Comparison of ENCODE assay signal across 11 mouse cellular contexts in genomic region chr6:126948336-126948735, GRCm38 (mm10). TPM values are rescaled to one million over a fixed set of nuclear protein-coding genes. Genes with fewer than 3 reads are reported as not detected.
DNase-seq lines count a peak whose midpoint lies in the region; ATAC-seq and TF ChIP-seq lines count a peak whose summit lies in the region.
"Had no signal": no experiment of that assay in that cellular context is flagged by ENCODE, and none has a peak within 500 bp of the region (broad histone marks: within the 10 kb centered on the region; RNA-seq: fewer than 3 reads in every experiment).

No protein-coding gene starts in this region.

- H3K27me3 ChIP-seq in heart, embryonic 10.5 days (ENCODE audit: insufficient read depth, poor library complexity, severe bottlenecking), result no peaks in the 10 kb centered on the region
- no peaks in the 10 kb centered on the region for H3K27me3 ChIP-seq in midbrain, embryonic 11.5 days (ENCODE audit: control insufficient read depth, insufficient read depth, low read length)
- H3K27me3 ChIP-seq in midbrain, embryonic 15.5 days (replicated peaks), result no peaks in the 10 kb centered on the region
- no peaks in the 10 kb centered on the region for H3K27me3 ChIP-seq in stomach, postnatal 0 days (ENCODE audit: control insufficient read depth, insufficient read depth, low read length)
- H3K27me3 ChIP-seq: neural tube, embryonic 12.5 days had no signal

- ATAC-seq in midbrain, embryonic 11.5 days (ENCODE audit: low FRiP score), result no peak
- ATAC-seq in midbrain, embryonic 15.5 days (replicated peaks), result no peak
- ATAC-seq in stomach, postnatal 0 days (ENCODE audit: low FRiP score, low TSS enrichment), result no peak

- H3K36me3 ChIP-seq in heart, embryonic 10.5 days, result peaks cover 26% of the 10 kb centered on the region
- no peaks in the 10 kb centered on the region; the same call in 1 of the 2 replicates for H3K36me3 ChIP-seq in midbrain, embryonic 11.5 days (ENCODE audit: control insufficient read depth, insufficient read depth, low read length)
- peaks cover 33% of the 10 kb centered on the region; the same call in 1 of the 2 replicates for H3K36me3 ChIP-seq in midbrain, embryonic 15.5 days (replicated peaks)
- 0 out of 2 replicates have a peak, but pooled peaks cover 10% of the 10 kb centered on the region for H3K36me3 ChIP-seq in stomach, postnatal 0 days (ENCODE audit: control insufficient read depth, insufficient read depth, low read length)

- no peak overlapping the region for H3K4me2 ChIP-seq in midbrain, embryonic 11.5 days
- no peak overlapping the region for H3K4me2 ChIP-seq in midbrain, embryonic 15.5 days
- H3K4me2 ChIP-seq in stomach, postnatal 0 days (replicated peaks; ENCODE audit: low read depth), result no peak overlapping the region
- H3K4me2 ChIP-seq: neural tube, embryonic 12.5 days had no signal

- 92% methylated on average over 4 of the region's 4 CpGs for WGBS in heart, embryonic 10.5 days
- 93% methylated on average over 4 of the region's 4 CpGs for WGBS in midbrain, embryonic 11.5 days
- 87% methylated on average over 4 of the region's 4 CpGs for WGBS in midbrain, embryonic 15.5 days
- WGBS in stomach, postnatal 0 days, result 78% methylated on average over 4 of the region's 4 CpGs

- no peak overlapping the region for H3K4me3 ChIP-seq in heart, embryonic 10.5 days
- no peak overlapping the region for H3K4me3 ChIP-seq in midbrain, embryonic 11.5 days (ENCODE audit: low read depth, low read length)
- H3K4me3 ChIP-seq in midbrain, embryonic 15.5 days, result no peak overlapping the region
- no peak overlapping the region for H3K4me3 ChIP-seq in stomach, postnatal 0 days (ENCODE audit: low read depth, low read length)
- H3K4me3 ChIP-seq: neural tube, embryonic 12.5 days had no signal

- no peak overlapping the region for H3K9ac ChIP-seq in midbrain, embryonic 11.5 days (ENCODE audit: low read length)
- no peak overlapping the region for H3K9ac ChIP-seq in midbrain, embryonic 15.5 days
- no peak overlapping the region for H3K9ac ChIP-seq in stomach, postnatal 0 days (ENCODE audit: low read length)
- H3K9ac ChIP-seq: neural tube, embryonic 12.5 days had no signal

- TF ChIP-seq CTCF in stomach, postnatal 0 days (IDR thresholded peaks at IDR 0.05; ENCODE audit: low read depth), result peak; percentile 67

- H3K9me3 ChIP-seq in heart, embryonic 10.5 days, result no peaks in the 10 kb centered on the region
- no peaks in the 10 kb centered on the region for H3K9me3 ChIP-seq in midbrain, embryonic 11.5 days (ENCODE audit: control insufficient read depth, low read length)
- no peaks in the 10 kb centered on the region for H3K9me3 ChIP-seq in midbrain, embryonic 15.5 days
- H3K9me3 ChIP-seq in stomach, postnatal 0 days (ENCODE audit: control insufficient read depth, low read length), result no peaks in the 10 kb centered on the region
- H3K9me3 ChIP-seq: neural tube, embryonic 12.5 days had no signal

- H3K4me1 ChIP-seq in heart, embryonic 10.5 days, result no peaks in the 10 kb centered on the region
- no peaks in the 10 kb centered on the region for H3K4me1 ChIP-seq in midbrain, embryonic 11.5 days (ENCODE audit: control insufficient read depth, insufficient read depth, low read length)
- no peaks in the 10 kb centered on the region for H3K4me1 ChIP-seq in midbrain, embryonic 15.5 days
- no peaks in the 10 kb centered on the region for H3K4me1 ChIP-seq in stomach, postnatal 0 days (replicated peaks; ENCODE audit: control insufficient read depth, insufficient read depth)
- H3K4me1 ChIP-seq: neural tube, embryonic 12.5 days had no signal

- no peak for TF ChIP-seq EP300 in stomach, postnatal 0 days (optimal IDR thresholded peaks at IDR 0.05)

- intact Hi-C loops in heart, postnatal 10 days (cut with DNase I), result loop anchor here (5.0 kb wide), 3 partner anchors 174 to 434 kb away; no protein-coding TSS in a partner anchor

- peak; percentile 22 for DNase-seq in heart, embryonic 10.5 days (ENCODE audit: low spot score)
- no peak for DNase-seq in heart, postnatal 10 days
- peak; percentile 86 for DNase-seq in midbrain, embryonic 11.5 days (ENCODE audit: low spot score, missing footprints)
- DNase-seq in c-Kit-negative CD71-positive TER-119-positive erythroid progenitor cells, embryonic 14.5 days (ENCODE audit: low read depth, low spot score), result peak; percentile 22
- no peak for DNase-seq in stomach, postnatal 0 days (ENCODE audit: low spot score)
- DNase-seq in kidney, postnatal 14 days, result no peak
- DNase-seq: lung, adult 18-20 months; spleen, adult 18-20 months had no signal

- no peak overlapping the region for H3K27ac ChIP-seq in heart, embryonic 10.5 days
- no peak overlapping the region for H3K27ac ChIP-seq in midbrain, embryonic 11.5 days (ENCODE audit: low read depth, low read length)
- H3K27ac ChIP-seq in midbrain, embryonic 15.5 days, result no peak overlapping the region
- no peak overlapping the region for H3K27ac ChIP-seq in stomach, postnatal 0 days (replicated peaks)
- H3K27ac ChIP-seq: neural tube, embryonic 12.5 days had no signal

RNA-seq across cellular contexts. Expression of gene D6Wsu163e, which starts 8.6 kb away (rescaled TPM):
- polyA plus RNA-seq in heart, embryonic 10.5 days (2016; fragmentation: Nextera tagmentation; extraction: Ambion mirVana), result 12.7 and 12.9 TPM in 2 replicates
- total RNA-seq in heart, postnatal 10 days (2021), result 10 to 100 TPM; 12.9 to 14.7 TPM
- 19.4 and 21.5 TPM in 2 replicates for polyA plus RNA-seq in midbrain, embryonic 11.5 days (2014; fragmentation: Nextera tagmentation; extraction: Ambion mirVana)
- polyA plus RNA-seq in midbrain, embryonic 15.5 days (2015; fragmentation: Nextera tagmentation; extraction: Ambion mirVana), result 29.2 and 30.5 TPM in 2 replicates
- 12.1 and 12.7 TPM in 2 replicates for polyA plus RNA-seq in stomach, postnatal 0 days (2015; fragmentation: Nextera tagmentation; extraction: Ambion mirVana)

RNA-seq across cellular contexts. Expression of gene Rad51ap1, which starts 8.9 kb away (rescaled TPM):
- polyA plus RNA-seq in heart, embryonic 10.5 days (2016; fragmentation: Nextera tagmentation; extraction: Ambion mirVana), result 42.4 and 53.0 TPM in 2 replicates
- total RNA-seq in heart, postnatal 10 days (2021), result 10 to 100 TPM in 1 of 2 experiments, 1 to 10 TPM in 1; 8.6 to 10.0 TPM
- 82.3 and 87.5 TPM in 2 replicates for polyA plus RNA-seq in midbrain, embryonic 11.5 days (2014; fragmentation: Nextera tagmentation; extraction: Ambion mirVana)
- polyA plus RNA-seq in midbrain, embryonic 15.5 days (2015; fragmentation: Nextera tagmentation; extraction: Ambion mirVana), result 14.2 and 14.6 TPM in 2 replicates
- polyA plus RNA-seq in stomach, postnatal 0 days (2015; fragmentation: Nextera tagmentation; extraction: Ambion mirVana), result 13.3 and 14.6 TPM in 2 replicates

RNA-seq across cellular contexts. Expression of gene Dyrk4, which starts 26.7 kb away (rescaled TPM):
- polyA plus RNA-seq in heart, embryonic 10.5 days (2016; fragmentation: Nextera tagmentation; extraction: Ambion mirVana), result not detected in 2 replicates
- not detected for total RNA-seq in heart, postnatal 10 days (2021)
- polyA plus RNA-seq in midbrain, embryonic 11.5 days (2014; fragmentation: Nextera tagmentation; extraction: Ambion mirVana), result 0.11 TPM in 1 of 2 replicates, not detected in the other
- not detected in 2 replicates for polyA plus RNA-seq in midbrain, embryonic 15.5 days (2015; fragmentation: Nextera tagmentation; extraction: Ambion mirVana)
- 0.05 TPM in 1 of 2 replicates, not detected in the other for polyA plus RNA-seq in stomach, postnatal 0 days (2015; fragmentation: Nextera tagmentation; extraction: Ambion mirVana)
- total RNA-seq: hematopoietic stem cell, adult 5-6 weeks had no signal
- polyA plus RNA-seq: neural tube, embryonic 12.5 days had no signal

Comparison
In these comparisons a context has a peak if more than half of its experiments do, and no peak if none do; other contexts are left out.
1. DNase-seq: peak in heart, embryonic 10.5 days (single experiment), midbrain, embryonic 11.5 days (single experiment) and c-Kit-negative CD71-positive TER-119-positive erythroid progenitor cells, embryonic 14.5 days (single experiment); none in heart, postnatal 10 days (0 of 2), stomach, postnatal 0 days (single experiment) and kidney, postnatal 14 days (single experiment).